Mouse (Mus musculus) midbrain, embryonic 10.5 days (tissue): Measurements from ENCODE around the gene Fbxw11. TPM values are rescaled to one million over a fixed set of nuclear protein-coding genes. Genes with fewer than 3 reads are reported as not detected.
"Not testable (repeated sequence)": the region's sequence is repeated elsewhere in the genome, so short reads cannot be mapped to it uniquely, and the experiment has no call there.

Source experiments
- DNase-seq: peaks from one replicate; pipeline ENCODE4 v3.0.0-alpha.2; 2017; ENCODE audit warnings: low spot score
- H3K27ac ChIP-seq: fragments of 300-500 bp; sonication (generic); replicated peaks from 2 replicates; pipeline ENCODE4 v1.5.1; 2016; ENCODE audit warnings: mild to moderate bottlenecking
- H3K27me3 ChIP-seq: fragments of 300-500 bp; sonication (generic); 2 replicates; pipeline ENCODE4 v1.6.1; 2016; ENCODE audit warnings: low read depth, mild to moderate bottlenecking; ENCODE audit not compliant: poor library complexity, severe bottlenecking
- H3K36me3 ChIP-seq: fragments of 300-500 bp; sonication (generic); 2 replicates; pipeline ENCODE4 v1.6.1; 2016; ENCODE audit warnings: mild to moderate bottlenecking, moderate library complexity
- H3K4me1 ChIP-seq: fragments of 300-500 bp; sonication (generic); 2 replicates; pipeline ENCODE4 v1.6.1; 2016
- H3K4me3 ChIP-seq: fragments of 300-500 bp; sonication (generic); 2 replicates; pipeline ENCODE4 v1.5.1; 2016; ENCODE audit warnings: mild to moderate bottlenecking, moderate library complexity
- H3K9me3 ChIP-seq: fragments of 300-500 bp; sonication (generic); replicated peaks from 2 replicates; pipeline ENCODE4 v1.6.1; 2016; ENCODE audit warnings: mild to moderate bottlenecking
- WGBS: fragments of 180-500 bp; shearing (Covaris S2); methylation state at CpG from one replicate; pipeline ENCODE4 v1.1.7; 2016; 5-methylcytosine and 5-hydroxymethylcytosine counted together
- polyA plus RNA-seq: library from polyadenylated mRNA; unstranded; fragments of >200 nt; fragmentation: Nextera tagmentation; extraction: Ambion mirVana; gene quantifications from 2 replicates; pipeline ENCODE4 v1.2.1, GENCODE M21; 2016

Gene Fbxw11
- polyA plus RNA-seq, 1 experiment from 2014 or later, result 93.9 TPM

DNA sequence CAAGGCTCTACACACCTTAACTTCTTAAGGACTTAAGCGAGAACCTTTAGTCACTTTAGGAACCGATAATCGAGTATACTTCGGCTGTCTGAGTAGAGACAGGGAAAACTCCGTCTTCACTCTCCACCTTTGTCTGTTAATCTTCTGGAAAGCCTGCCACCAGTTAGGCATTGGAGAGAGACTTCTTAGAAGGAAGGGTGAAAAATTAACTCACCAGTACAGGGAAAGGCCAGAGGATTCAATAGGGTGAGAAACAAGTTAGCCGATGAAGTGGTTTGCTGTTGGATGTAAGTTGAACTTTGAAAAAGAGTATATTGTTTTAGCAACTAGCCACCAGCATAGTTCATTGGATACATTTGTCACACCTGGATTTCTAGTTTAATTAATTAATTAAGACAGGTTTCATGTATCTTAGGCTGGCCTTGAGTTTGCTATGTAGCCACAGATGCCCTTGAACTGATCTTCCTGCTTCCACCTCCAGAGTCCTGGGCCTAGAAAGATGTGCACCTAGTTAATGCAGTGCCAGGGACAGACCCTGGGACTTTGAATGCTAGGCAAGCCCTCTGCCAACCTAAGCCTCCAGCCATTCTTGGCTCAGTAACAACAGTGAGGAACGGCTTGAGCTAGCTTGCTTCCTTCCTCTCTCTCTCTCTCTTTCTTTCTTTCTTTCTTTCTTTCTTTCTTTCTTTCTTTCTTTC, 8.5 kb downstream of the Fbxw11 start:
- H3K27ac ChIP-seq, result no peak overlapping the region
- no peaks in the 10 kb centered on the region for H3K9me3 ChIP-seq
- 92% methylated on average over 7 of the region's 7 CpGs for WGBS

DNA sequence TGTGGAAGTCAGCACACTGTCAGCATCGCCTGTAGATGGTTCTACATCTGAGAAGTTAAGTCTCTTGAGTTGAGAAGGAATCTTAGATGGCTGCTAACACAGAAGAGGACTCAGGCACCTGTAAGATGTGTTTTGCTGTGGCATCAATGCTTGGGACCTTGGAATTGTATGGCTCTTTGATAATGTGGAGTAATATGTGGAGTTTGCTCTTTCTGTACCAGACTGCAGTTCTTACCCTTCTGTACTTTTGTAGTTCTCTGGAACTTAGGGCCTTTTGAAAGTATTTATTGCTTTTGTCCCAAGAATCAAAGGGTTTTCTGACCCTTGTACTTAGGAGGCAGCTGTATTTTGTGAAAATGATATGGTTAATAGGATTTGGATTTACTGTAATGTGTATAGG, 9.2 kb downstream of the Fbxw11 start:
- WGBS, result 78% methylated on average over 1 of the region's 1 CpGs
- Histone ChIP-seq H3K27me3 (no peaks in the 10 kb centered on the region), H3K4me3 (no peak overlapping the region), H3K4me1 (no peaks in the 10 kb centered on the region), H3K36me3 (peaks cover 23% of the 10 kb centered on the region), H3K27ac (no peak overlapping the region), H3K9me3 (no peaks in the 10 kb centered on the region)
- DNase-seq, result no peak

More for the DNA sequence above, 8.5 kb downstream of the Fbxw11 start:
- H3K4me3 ChIP-seq, result no peak overlapping the region
- DNase-seq, result no peak
- peaks cover 23% of the 10 kb centered on the region for H3K36me3 ChIP-seq
- H3K4me1 ChIP-seq, result no peaks in the 10 kb centered on the region
- H3K27me3 ChIP-seq, result no peaks in the 10 kb centered on the region

DNA sequence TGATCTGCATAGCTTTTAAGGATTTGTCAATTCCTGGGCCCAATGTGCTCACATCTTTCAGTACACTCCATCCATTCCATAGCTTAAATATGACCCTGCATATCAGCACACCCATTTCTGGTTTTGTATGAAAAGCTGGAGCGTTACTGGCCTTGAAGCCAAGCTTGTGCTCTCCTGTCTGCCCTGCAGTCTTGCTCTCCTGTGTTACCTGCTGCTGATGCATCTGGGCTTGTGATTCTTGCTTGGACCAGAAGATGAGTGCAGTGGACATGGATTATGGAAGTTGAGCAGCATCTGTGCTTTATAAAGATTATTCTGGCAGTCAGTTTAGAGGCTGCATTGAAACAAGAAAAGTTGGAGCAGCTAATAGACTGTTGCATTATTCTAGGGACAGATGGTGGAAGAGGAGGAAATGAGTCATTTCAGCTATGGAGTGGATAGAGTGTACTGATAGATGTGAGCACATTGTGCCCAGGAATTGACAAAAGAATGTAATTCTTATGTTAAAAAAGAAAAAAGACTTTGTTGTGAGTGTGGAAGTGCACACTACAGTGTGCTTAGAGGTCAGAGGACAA, 19.6 kb downstream of the Fbxw11 start:
- Histone ChIP-seq H3K36me3 (peaks cover 15% of the 10 kb centered on the region), H3K27me3 (no peaks in the 10 kb centered on the region), H3K9me3 (no peaks in the 10 kb centered on the region), H3K4me3 (no peak overlapping the region), H3K4me1 (no peaks in the 10 kb centered on the region), H3K27ac (no peak overlapping the region)
- WGBS, result 92% methylated on average over 1 of the region's 1 CpGs
- DNase-seq, result no peak

DNA sequence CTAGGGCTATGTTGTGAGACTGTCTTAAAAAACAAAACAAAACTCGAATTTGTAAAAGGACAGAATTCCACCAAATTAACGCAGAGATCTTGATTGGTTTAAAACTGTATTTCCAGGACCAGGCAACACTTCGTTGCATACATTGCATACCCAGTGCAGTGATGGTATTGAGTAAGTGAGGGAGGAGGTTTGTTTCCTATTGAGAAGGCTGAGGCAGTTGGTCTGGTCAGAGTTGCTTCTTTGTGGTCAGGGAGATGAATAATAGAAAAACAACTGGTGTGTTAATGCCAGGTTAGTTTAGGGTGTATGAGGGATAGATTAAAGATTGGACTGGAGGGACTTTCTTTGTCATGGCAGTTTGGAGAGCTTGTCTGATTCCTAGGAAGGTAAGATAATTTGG, 23.1 kb downstream of the Fbxw11 start:
- Histone ChIP-seq H3K9me3 (no peaks in the 10 kb centered on the region), H3K36me3 (peaks cover 8% of the 10 kb centered on the region), H3K27ac (no peak overlapping the region), H3K4me1 (peaks cover 6% of the 10 kb centered on the region; the same call in 1 of the 2 replicates), H3K4me3 (no peak overlapping the region), H3K27me3 (no peaks in the 10 kb centered on the region)
- WGBS, result 90% methylated on average over 3 of the region's 3 CpGs
- DNase-seq, result no peak

DNA sequence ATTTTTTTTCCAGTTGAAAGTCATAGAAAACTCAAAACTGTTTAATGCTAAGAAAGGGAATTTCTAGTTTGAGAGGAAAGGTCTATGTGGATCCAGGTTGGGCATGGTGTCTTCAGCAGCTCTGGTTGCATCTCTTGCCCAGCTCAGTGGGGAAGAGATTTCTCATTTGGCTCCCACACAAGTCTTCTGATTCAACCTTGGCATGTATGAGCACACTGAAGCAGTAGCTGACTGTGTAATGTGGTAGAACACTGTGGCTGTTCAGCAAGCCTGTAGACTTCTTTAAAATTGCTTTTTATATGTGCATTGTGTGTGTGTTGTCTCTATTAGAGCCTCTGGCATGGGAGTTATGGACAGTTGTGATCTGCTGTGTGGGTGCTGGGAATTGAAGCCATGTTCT, 24.5 kb downstream of the Fbxw11 start:
- Histone ChIP-seq H3K27ac (no peak overlapping the region), H3K9me3 (no peaks in the 10 kb centered on the region), H3K36me3 (no peaks in the 10 kb centered on the region), H3K4me1 (peaks cover 6% of the 10 kb centered on the region; the same call in 1 of the 2 replicates), H3K4me3 (no peak overlapping the region), H3K27me3 (no peaks in the 10 kb centered on the region)
- no peak for DNase-seq

DNA sequence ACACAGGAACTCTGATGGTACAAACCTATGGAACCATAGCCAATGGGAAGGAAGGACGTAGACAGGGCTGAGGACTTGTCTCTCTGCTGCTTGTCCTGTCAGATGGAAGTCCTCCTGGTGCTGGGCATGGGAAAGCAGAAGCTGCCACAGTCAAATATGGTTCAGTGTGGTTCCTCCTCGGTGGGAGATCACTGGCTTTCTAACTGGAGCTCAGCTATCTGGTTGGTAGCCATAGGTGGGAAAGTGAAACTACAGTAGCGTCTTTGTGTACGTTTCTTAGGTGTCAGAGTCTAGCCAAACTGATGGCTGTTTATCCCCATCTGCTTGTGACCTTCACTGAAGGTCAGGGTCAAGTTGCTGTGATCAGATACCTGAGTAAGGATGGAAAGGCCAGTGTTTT, 29.0 kb downstream of the Fbxw11 start:
- Histone ChIP-seq H3K4me3 (no peak overlapping the region), H3K4me1 (peaks cover 6% of the 10 kb centered on the region; the same call in 1 of the 2 replicates), H3K36me3 (no peaks in the 10 kb centered on the region), H3K27ac (no peak overlapping the region), H3K9me3 (no peaks in the 10 kb centered on the region), H3K27me3 (no peaks in the 10 kb centered on the region)
- 90% methylated on average over 4 of the region's 4 CpGs for WGBS
- no peak for DNase-seq

DNA sequence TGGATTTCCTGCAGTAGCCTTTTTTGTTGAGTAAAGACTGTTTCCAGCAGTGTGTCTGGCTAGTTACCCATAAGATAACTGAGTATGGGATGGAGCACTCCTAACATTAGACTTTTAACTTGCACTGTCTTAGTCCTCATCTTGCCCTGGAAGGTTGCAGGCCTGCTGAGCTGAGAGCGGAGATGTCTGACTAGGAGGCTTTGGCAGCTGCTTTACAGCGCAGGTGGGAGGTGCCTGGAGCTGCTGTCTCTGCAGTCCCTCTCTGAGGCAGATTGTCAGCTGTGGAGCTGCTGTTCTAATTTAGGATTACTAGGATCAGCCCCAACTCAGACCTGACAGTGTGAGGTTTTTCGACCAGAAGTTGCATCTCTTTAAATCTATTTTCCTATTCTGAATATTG, 34.3 kb downstream of the Fbxw11 start:
- peaks cover 27% of the 10 kb centered on the region for H3K4me1 ChIP-seq
- no peaks in the 10 kb centered on the region for H3K36me3 ChIP-seq
- DNase-seq, result no peak
- 75% methylated on average over 3 of the region's 3 CpGs for WGBS
- no peaks in the 10 kb centered on the region for H3K27me3 ChIP-seq
- H3K4me3 ChIP-seq, result no peak overlapping the region
- H3K9me3 ChIP-seq, result no peaks in the 10 kb centered on the region
- no peak overlapping the region for H3K27ac ChIP-seq

DNA sequence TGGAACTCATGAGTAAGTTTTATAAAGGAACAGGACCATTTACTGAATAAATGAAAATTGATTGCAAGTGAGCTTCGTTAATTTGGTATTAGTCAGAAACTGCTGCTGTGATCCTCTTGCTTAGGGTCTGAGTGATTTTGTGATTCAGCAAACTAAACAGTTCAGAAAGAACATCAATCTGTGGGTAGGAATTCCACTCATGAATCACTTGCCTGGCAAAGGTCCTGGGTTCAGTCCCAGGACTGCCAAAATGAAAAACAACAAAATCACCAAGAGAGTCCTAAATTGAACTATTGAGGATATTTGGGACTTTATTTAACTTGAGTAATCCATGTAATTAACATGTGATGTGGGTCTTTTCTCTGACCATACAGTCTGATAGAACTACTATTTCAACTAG, 35.3 kb downstream of the Fbxw11 start:
- no peak for DNase-seq

DNA sequence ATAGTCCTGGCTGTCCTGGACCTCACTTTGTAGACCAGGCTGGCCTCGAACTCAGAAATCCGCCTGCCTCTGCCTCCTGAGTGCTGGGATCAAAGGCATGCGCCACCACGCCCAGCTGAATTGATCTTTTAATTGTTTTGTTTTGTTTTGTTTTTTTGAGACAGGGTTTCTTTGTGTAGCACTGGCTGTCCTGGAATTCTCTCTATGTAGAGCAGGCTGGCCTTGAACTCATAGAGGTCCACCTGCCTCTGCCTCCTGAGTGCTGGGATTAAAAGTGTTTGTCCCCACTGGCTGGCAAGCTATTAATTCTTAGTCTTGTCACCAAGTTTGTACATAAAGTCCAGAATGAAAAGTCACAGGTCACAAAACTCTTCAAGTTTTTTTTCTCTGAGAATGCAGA, 36.6 kb downstream of the Fbxw11 start:
- peaks cover 34% of the 10 kb centered on the region for H3K4me1 ChIP-seq
- H3K27me3 ChIP-seq, H3K36me3 ChIP-seq, H3K4me3 ChIP-seq, H3K27ac ChIP-seq, H3K9me3 ChIP-seq, DNase-seq: not testable (repeated sequence)
- 93% methylated on average over 4 of the region's 4 CpGs for WGBS

More for the DNA sequence above, 35.3 kb downstream of the Fbxw11 start:
- Histone ChIP-seq H3K9me3 (no peaks in the 10 kb centered on the region), H3K27me3 (no peaks in the 10 kb centered on the region), H3K27ac (no peak overlapping the region), H3K4me1 (peaks cover 27% of the 10 kb centered on the region), H3K4me3 (no peak overlapping the region), H3K36me3 (no peaks in the 10 kb centered on the region)
- 90% methylated on average over 1 of the region's 1 CpGs for WGBS

DNA sequence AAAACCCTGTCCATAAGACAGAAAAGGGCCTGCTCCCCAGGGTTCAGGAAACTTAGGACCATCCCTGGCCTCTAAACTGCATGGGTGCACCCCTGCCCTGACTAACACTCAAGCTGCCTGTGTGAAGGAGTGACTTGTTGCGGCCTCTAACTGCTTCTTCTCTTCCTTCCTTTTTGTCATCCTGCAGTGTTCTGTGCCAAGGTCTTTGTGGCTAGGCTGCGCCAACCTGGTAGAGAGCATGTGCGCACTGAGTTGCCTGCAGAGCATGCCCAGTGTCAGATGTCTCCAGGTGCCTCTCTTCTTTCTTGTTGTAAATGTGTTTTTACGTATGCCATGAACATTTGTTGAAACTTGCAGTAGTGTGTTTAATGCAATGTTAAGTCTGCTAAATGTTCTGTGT, 37.5 kb downstream of the Fbxw11 start:
- 86% methylated on average over 4 of the region's 4 CpGs for WGBS
- peaks cover 37% of the 10 kb centered on the region for H3K4me1 ChIP-seq
- no peaks in the 10 kb centered on the region for H3K36me3 ChIP-seq
- H3K27me3 ChIP-seq, result no peaks in the 10 kb centered on the region
- no peak for DNase-seq
- no peaks in the 10 kb centered on the region for H3K9me3 ChIP-seq
- no peak overlapping the region for H3K27ac ChIP-seq
- no peak overlapping the region for H3K4me3 ChIP-seq

DNA sequence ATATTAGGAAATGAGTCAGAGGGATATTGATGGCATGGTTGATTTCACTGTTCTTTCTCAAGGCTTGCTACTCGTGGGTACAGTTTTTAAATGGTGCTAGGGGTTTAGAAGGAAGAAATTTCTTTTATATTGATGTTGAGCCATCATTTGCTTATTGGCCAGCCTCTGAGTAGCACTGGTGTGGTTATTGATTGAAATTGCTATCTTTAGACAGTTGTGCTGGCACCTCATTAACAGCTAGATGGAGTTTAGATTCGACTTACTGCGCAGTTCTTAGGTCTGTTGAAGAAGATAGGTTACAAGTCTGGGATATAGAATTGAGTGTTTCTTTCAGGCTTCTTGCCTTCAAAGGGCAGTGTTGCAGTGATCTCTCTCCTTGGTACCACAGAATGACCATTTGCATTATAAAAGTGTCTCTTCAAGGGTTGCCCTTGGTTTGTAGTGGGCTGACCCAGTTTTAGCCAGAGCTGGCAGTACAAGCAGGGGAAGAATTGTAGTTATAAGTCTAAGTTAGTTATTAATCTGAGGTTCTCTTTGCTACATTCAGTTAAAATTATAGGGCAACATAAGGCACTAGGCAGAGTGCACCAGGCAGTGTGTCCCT, 38.8 kb downstream of the Fbxw11 start:
- Histone ChIP-seq H3K27me3 (no peaks in the 10 kb centered on the region), H3K4me3 (no peak overlapping the region), H3K36me3 (no peaks in the 10 kb centered on the region), H3K4me1 (peaks cover 37% of the 10 kb centered on the region), H3K9me3 (no peaks in the 10 kb centered on the region), H3K27ac (no peak overlapping the region)
- WGBS, result 74% methylated on average over 3 of the region's 3 CpGs
- no peak for DNase-seq

DNA sequence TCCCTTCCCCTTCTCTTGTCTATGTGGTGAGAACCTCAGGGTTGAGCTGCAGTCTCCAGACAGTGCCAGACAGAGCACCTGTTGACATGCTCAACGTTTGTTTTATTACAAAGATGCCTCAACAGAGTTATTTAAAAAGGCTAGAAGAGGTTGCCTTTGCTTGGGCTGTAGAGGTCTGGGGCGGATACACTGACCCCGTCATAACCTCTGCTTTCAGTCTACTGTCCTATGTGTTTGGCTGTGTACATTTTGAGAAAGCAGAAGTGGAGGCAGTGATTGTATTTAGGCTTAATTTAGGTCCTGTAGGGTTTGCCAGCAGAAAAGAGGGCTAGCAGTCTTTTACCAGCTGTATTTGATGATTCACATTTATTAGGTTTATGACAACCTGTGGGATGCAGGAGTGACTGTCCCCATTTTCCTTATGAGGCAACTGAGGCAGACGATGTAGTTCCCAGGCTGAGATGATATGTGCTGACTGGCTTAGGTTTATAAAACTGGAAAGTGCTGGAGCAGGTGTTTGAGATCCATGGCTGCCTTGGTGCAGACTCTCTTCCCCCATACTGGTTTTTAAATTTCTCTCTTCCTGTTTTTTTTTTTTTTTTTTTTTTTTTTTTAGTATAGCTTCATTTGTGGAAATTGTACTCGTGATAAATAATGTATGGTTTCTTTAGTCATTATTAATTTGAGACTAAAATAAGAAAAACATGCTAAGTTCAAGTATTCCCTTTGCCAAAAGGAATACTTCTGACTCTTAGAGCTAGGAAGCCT, 40.0 kb downstream of the Fbxw11 start:
- 90% methylated on average over 5 of the region's 5 CpGs for WGBS
- H3K4me3 ChIP-seq, result no peak overlapping the region
- no peak for DNase-seq
- peaks cover 34% of the 10 kb centered on the region for H3K4me1 ChIP-seq
- no peak overlapping the region for H3K27ac ChIP-seq
- H3K36me3 ChIP-seq, result no peaks in the 10 kb centered on the region
- no peaks in the 10 kb centered on the region for H3K27me3 ChIP-seq
- H3K9me3 ChIP-seq, result no peaks in the 10 kb centered on the region
